Mouse (Mus musculus): ENCODE measurements around the gene 4930539E08Rik.

DNA sequence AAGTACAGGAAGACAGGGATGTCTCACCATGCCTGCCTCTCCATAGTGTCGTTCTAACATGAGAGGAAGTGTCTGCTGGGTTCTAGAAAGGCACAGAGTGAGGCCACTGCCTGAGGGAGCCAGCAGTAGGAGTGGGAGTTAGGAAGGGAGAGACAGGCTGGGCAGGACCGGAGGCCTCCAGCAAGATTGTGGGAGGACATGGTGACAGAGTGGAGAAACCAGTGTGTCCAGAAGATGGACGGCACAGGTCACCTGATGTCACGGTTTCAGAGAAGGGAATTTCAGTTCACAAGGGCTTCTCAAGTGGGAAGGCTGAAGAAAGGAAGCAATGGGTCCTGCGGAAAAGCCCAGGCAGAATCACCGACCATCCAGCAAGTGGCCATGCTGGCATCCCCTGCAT lies 50.7 kb downstream of the 4930539E08Rik start:
- no peak for TF ChIP-seq CTCF (IDR thresholded peaks at IDR 0.05)
- TF ChIP-seq EP300 (IDR thresholded peaks at IDR 0.05), result no peak
